Comparison of ENCODE assay signal across 10 mouse cellular contexts in the genomic region with DNA sequence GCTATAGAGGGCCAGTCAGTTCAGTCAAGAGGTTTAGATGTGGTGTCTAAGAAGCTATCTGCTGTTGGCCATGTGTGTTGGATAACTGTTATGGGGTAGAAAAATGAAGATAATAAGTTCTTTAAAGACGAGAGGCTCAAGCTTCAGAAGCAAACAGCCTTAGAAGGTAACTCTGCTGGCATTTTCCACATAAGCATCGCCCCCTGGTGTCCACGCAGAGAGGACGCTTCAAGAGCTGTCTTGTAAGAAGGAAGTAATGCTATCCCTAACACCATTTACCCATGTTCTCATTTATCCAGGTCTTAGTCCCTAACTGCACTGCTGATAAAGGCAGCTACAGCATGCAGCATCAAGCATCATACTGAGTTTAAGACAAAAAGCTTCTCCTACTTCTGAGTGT. TPM values are rescaled to one million over a fixed set of nuclear protein-coding genes. Genes with fewer than 3 reads are reported as not detected.
DNase-seq lines count a peak whose midpoint lies in the region; ATAC-seq and TF ChIP-seq lines count a peak whose summit lies in the region.
"Had no signal": no experiment of that assay in that cellular context is flagged by ENCODE, and none has a peak within 500 bp of the region (broad histone marks: within the 10 kb centered on the region; RNA-seq: fewer than 3 reads in every experiment).

No protein-coding gene starts in this region.

- ATAC-seq in intestine, embryonic 14.5 days (replicated peaks; ENCODE audit: low FRiP score, low TSS enrichment, low read depth), result no peak
- ATAC-seq in intestine, embryonic 15.5 days, result no peak
- ATAC-seq in liver, embryonic 14.5 days (ENCODE audit: insufficient read depth), result no peak

- no peak overlapping the region for H3K9ac ChIP-seq in intestine, embryonic 14.5 days (ENCODE audit: low read length)
- H3K9ac ChIP-seq in intestine, embryonic 15.5 days, result no peak overlapping the region
- H3K9ac ChIP-seq in ES-Bruce4 (ENCODE audit: low read depth, poor library complexity, severe bottlenecking), result no peak overlapping the region
- H3K9ac ChIP-seq in liver, embryonic 14.5 days (replicated peaks), result no peak overlapping the region
- H3K9ac ChIP-seq: embryonic facial prominence, embryonic 12.5 days; limb, embryonic 15.5 days had no signal

- no peak overlapping the region for H3K4me3 ChIP-seq in intestine, embryonic 14.5 days (ENCODE audit: low read depth, low read length)
- no peak overlapping the region for H3K4me3 ChIP-seq in intestine, embryonic 15.5 days (replicated peaks)
- no peak overlapping the region for H3K4me3 ChIP-seq in ES-Bruce4 (ENCODE audit: low read depth, low read length)
- H3K4me3 ChIP-seq in liver, embryonic 14.5 days (ENCODE audit: insufficient read depth in 1 of 2, low read depth in 2 of 2, low read length in 2 of 2), result no peak overlapping the region
- H3K4me3 ChIP-seq: embryonic facial prominence, embryonic 12.5 days; limb, embryonic 15.5 days had no signal

- no peaks in the 10 kb centered on the region for H3K9me3 ChIP-seq in intestine, embryonic 14.5 days (ENCODE audit: control insufficient read depth, low read length)
- no peaks in the 10 kb centered on the region for H3K9me3 ChIP-seq in intestine, embryonic 15.5 days
- H3K9me3 ChIP-seq in ES-Bruce4 (replicated peaks; ENCODE audit: control insufficient read depth, insufficient read depth, low read length, poor library complexity, severe bottlenecking), result no peaks in the 10 kb centered on the region
- no peaks in the 10 kb centered on the region for H3K9me3 ChIP-seq in liver, embryonic 14.5 days (ENCODE audit: control insufficient read depth, low read length)
- H3K9me3 ChIP-seq: embryonic facial prominence, embryonic 12.5 days; limb, embryonic 15.5 days had no signal

- peak; percentile 54 for TF ChIP-seq CTCF in ES-Bruce4 (IDR thresholded peaks at IDR 0.05; ENCODE audit: low read depth, low read length)
- TF ChIP-seq CTCF in liver, embryonic 14.5 days (IDR thresholded peaks at IDR 0.05; ENCODE audit: low read depth), result peak; percentile 62

- H3K36me3 ChIP-seq in intestine, embryonic 14.5 days (ENCODE audit: control insufficient read depth, insufficient read depth, low read length), result no peaks in the 10 kb centered on the region
- no peaks in the 10 kb centered on the region for H3K36me3 ChIP-seq in intestine, embryonic 15.5 days
- H3K36me3 ChIP-seq in ES-Bruce4 (ENCODE audit: control insufficient read depth, insufficient read depth, low read length, poor library complexity, severe bottlenecking), result no peaks in the 10 kb centered on the region
- H3K36me3 ChIP-seq in liver, embryonic 14.5 days (replicated peaks; ENCODE audit: control insufficient read depth, insufficient read depth, low read depth), result no peaks in the 10 kb centered on the region
- H3K36me3 ChIP-seq: embryonic facial prominence, embryonic 12.5 days; limb, embryonic 15.5 days had no signal

- peak; percentile 50 for DNase-seq in intestine, embryonic 14.5 days (ENCODE audit: low spot score)
- DNase-seq in c-Kit-positive CD71-positive TER-119-positive erythroid progenitor cells, embryonic 14.5 days (ENCODE audit: low spot score), result peak; percentile 3
- DNase-seq in heart, postnatal 10 days, result peak; percentile 54 to 60
- peak in 2 of 3 experiments; percentile 3 to 9 for DNase-seq in liver, embryonic 14.5 days (ENCODE audit: low read depth in 3 of 3, low spot score in 3 of 3)
- peak; percentile 45 for DNase-seq in right cerebral cortex, postnatal 4 days
- no peak for DNase-seq in adipocyte (ENCODE audit: low spot score)

- TF ChIP-seq POLR2A in ES-Bruce4 (IDR thresholded peaks at IDR 0.05; ENCODE audit: insufficient read depth, low read length), result no peak

- intact Hi-C loops in heart, postnatal 10 days (cut with DNase I), result loop anchor here (5.0 kb wide), 1 partner anchor 540 kb away; no protein-coding TSS in a partner anchor

- no peaks in the 10 kb centered on the region for H3K4me1 ChIP-seq in intestine, embryonic 14.5 days (replicated peaks; ENCODE audit: control insufficient read depth, insufficient read depth, low read length)
- H3K4me1 ChIP-seq in intestine, embryonic 15.5 days (replicated peaks), result no peaks in the 10 kb centered on the region
- no peaks in the 10 kb centered on the region for H3K4me1 ChIP-seq in ES-Bruce4 (ENCODE audit: control insufficient read depth, insufficient read depth, low read length)
- H3K4me1 ChIP-seq in liver, embryonic 14.5 days (replicated peaks; ENCODE audit: control insufficient read depth in 2 of 2, insufficient read depth in 2 of 2, low read length in 1 of 2), result peaks cover 0 to 6% of the 10 kb centered on the region in 2 experiments; a peak in 2 of 4 replicates
- H3K4me1 ChIP-seq: embryonic facial prominence, embryonic 12.5 days; limb, embryonic 15.5 days had no signal

- 43% methylated on average over 4 of the region's 4 CpGs for WGBS in intestine, embryonic 14.5 days
- WGBS in intestine, embryonic 15.5 days, result 41% methylated on average over 4 of the region's 4 CpGs
- 13% methylated on average over 4 of the region's 4 CpGs for WGBS in liver, embryonic 14.5 days (ENCODE audit: insufficient replicate concordance)

- no peaks in the 10 kb centered on the region for H3K27me3 ChIP-seq in intestine, embryonic 14.5 days (replicated peaks; ENCODE audit: control insufficient read depth, insufficient read depth, low read length)
- H3K27me3 ChIP-seq in intestine, embryonic 15.5 days (replicated peaks), result no peaks in the 10 kb centered on the region
- H3K27me3 ChIP-seq in ES-Bruce4 (ENCODE audit: control insufficient read depth, insufficient read depth, low read length, poor library complexity, severe bottlenecking), result no peaks in the 10 kb centered on the region
- H3K27me3 ChIP-seq in liver, embryonic 14.5 days (ENCODE audit: control insufficient read depth, insufficient read depth, low read length), result no peaks in the 10 kb centered on the region
- H3K27me3 ChIP-seq: embryonic facial prominence, embryonic 12.5 days; limb, embryonic 15.5 days had no signal

- no peak for TF ChIP-seq EP300 in ES-Bruce4 (IDR thresholded peaks at IDR 0.05; ENCODE audit: insufficient read depth, low read depth, low read length)
- TF ChIP-seq EP300 in liver, embryonic 14.5 days (IDR thresholded peaks at IDR 0.05; ENCODE audit: low read depth), result no peak

- H3K4me2 ChIP-seq in intestine, embryonic 14.5 days (ENCODE audit: low read length), result no peak overlapping the region
- no peak overlapping the region for H3K4me2 ChIP-seq in intestine, embryonic 15.5 days (replicated peaks)
- H3K4me2 ChIP-seq in liver, embryonic 14.5 days (ENCODE audit: low read depth), result no peak overlapping the region
- H3K4me2 ChIP-seq: embryonic facial prominence, embryonic 12.5 days; limb, embryonic 15.5 days had no signal

- no peak overlapping the region for H3K27ac ChIP-seq in intestine, embryonic 14.5 days (ENCODE audit: low read depth)
- H3K27ac ChIP-seq in intestine, embryonic 15.5 days, result no peak overlapping the region
- H3K27ac ChIP-seq in ES-Bruce4 (ENCODE audit: insufficient read depth, low read length), result no peak overlapping the region
- no peak overlapping the region for H3K27ac ChIP-seq in liver, embryonic 14.5 days
- H3K27ac ChIP-seq: embryonic facial prominence, embryonic 12.5 days; limb, embryonic 15.5 days had no signal

RNA-seq across cellular contexts. Expression of gene Dock10, which starts 35.7 kb away (rescaled TPM):
- polyA plus RNA-seq in intestine, embryonic 14.5 days (2014; fragmentation: Nextera tagmentation; extraction: Ambion mirVana), result 7.3 and 7.9 TPM in 2 replicates
- polyA plus RNA-seq in intestine, embryonic 15.5 days (2015; fragmentation: Nextera tagmentation; extraction: Ambion mirVana), result 3.5 and 3.7 TPM in 2 replicates
- not detected in 2 replicates for polyA plus RNA-seq in ES-Bruce4 (2011; ENCODE audit: insufficient read depth, insufficient read length, low read depth, missing spikeins)
- 1 to 10 TPM; 7.5 to 8.4 TPM for total RNA-seq in heart, postnatal 10 days (2021)
- polyA plus RNA-seq in liver, embryonic 14.5 days (2012; rRNA removed), result 2.2 and 3.5 TPM in 2 replicates
- 2.6 and 3.6 TPM in 2 replicates for polyA plus RNA-seq in liver, embryonic 14.5 days (2014; fragmentation: Nextera tagmentation; extraction: Ambion mirVana)
